Mouse (Mus musculus) adrenal gland, postnatal 36 days (tissue): Measurements from ENCODE around the gene Postn. TPM values are rescaled to one million over a fixed set of nuclear protein-coding genes. Genes with fewer than 3 reads are reported as not detected.

Source experiments
- DNase-seq, 2 experiments: peaks; one replicate each; pipeline ENCODE4 v3.0.0; 2021; ENCODE audit warnings: mixed read lengths in 1 of 2
- total RNA-seq, 2 experiments: library from RNA; stranded (reverse); gene quantifications; 2 replicates each; pipeline ENCODE4 v1.2.3; 2021

Postn gene
- total RNA-seq, 2 experiments from 2014 or later, result 73.8 to 106 TPM

GRCm38 (mm10) chr3:54417833-54418386 lies 57.0 kb downstream of the Postn start:
- no peak for DNase-seq

- DNase-seq, result no peak
Measured at GRCm38 (mm10) chr3:54420189-54420928, 59.5 kb downstream of the Postn start.

- DNase-seq, result no peak
Measured at GRCm38 (mm10) chr3:54420983-54421382, 60.1 kb downstream of the Postn start.

- DNase-seq, result no peak
Measured at GRCm38 (mm10) chr3:54421666-54422065, 60.8 kb downstream of the Postn start.

GRCm38 (mm10) chr3:54424146-54424545 lies 63.2 kb downstream of the Postn start:
- no peak for DNase-seq

- DNase-seq, result peak in 1 of 2 experiments; percentile 4
Measured at GRCm38 (mm10) chr3:54431663-54432062, 70.8 kb downstream of the Postn start.

- no peak for DNase-seq
Measured at GRCm38 (mm10) chr3:54432167-54432566, 71.3 kb downstream of the Postn start.

GRCm38 (mm10) chr3:54432605-54433004 lies 71.7 kb downstream of the Postn start:
- DNase-seq, result no peak

- no peak for DNase-seq
Measured at GRCm38 (mm10) chr3:54434571-54434970, 73.7 kb downstream of the Postn start.

- no peak for DNase-seq
Measured at GRCm38 (mm10) chr3:54436373-54436964, 75.6 kb downstream of the Postn start.

Other genes starting within 250 kb of the Postn start
- under 1 TPM; 0.73 to 0.82 TPM for gene Trpc4, start 205.1 kb upstream of the Postn start, total RNA-seq